Mouse (Mus musculus) forebrain, embryonic 11.5 days (tissue): ENCODE measurements at regions not wholly inside any gene's neighbourhood (a gene's known extent, or its start where the extent isn't known, plus 50 kb on each side); places are given as distances from the start of the nearest gene placed in this dataset.

Source experiments
- ATAC-seq: fragments of 200-750 bp; cut with Nextera tagmentation; replicated peaks from 2 replicates; pipeline ENCODE4 v1.8.0; 2017; ENCODE audit warnings: moderate TSS enrichment; ENCODE audit not compliant: low FRiP score
- DNase-seq: peaks from one replicate; pipeline ENCODE4 v3.0.0-alpha.2; 2017; ENCODE audit warnings: low spot score
- H3K27ac ChIP-seq: fragments of 300-500 bp; sonication (generic); 2 replicates; pipeline ENCODE4 v1.5.1; 2014; ENCODE audit warnings: low read depth, low read length
- H3K27me3 ChIP-seq: fragments of 300-500 bp; sonication (generic); 2 replicates; pipeline ENCODE4 v1.6.1; 2014; ENCODE audit warnings: mild to moderate bottlenecking, low read length, mixed read lengths; ENCODE audit not compliant: control insufficient read depth, insufficient read depth
- H3K36me3 ChIP-seq: fragments of 300-500 bp; sonication (generic); 2 replicates; pipeline ENCODE4 v1.6.1; 2014; ENCODE audit warnings: mild to moderate bottlenecking, low read length, moderate library complexity, mixed read lengths; ENCODE audit not compliant: control insufficient read depth, insufficient read depth
- H3K4me1 ChIP-seq: fragments of 300-500 bp; sonication (generic); replicated peaks from 2 replicates; pipeline ENCODE4 v1.6.1; 2014; ENCODE audit warnings: low read length, mixed read lengths; ENCODE audit not compliant: control insufficient read depth, insufficient read depth
- H3K4me2 ChIP-seq: fragments of 300-500 bp; sonication (generic); 2 replicates; pipeline ENCODE4 v1.6.1; 2014; ENCODE audit warnings: low read depth, mild to moderate bottlenecking, low read length, moderate library complexity, mixed read lengths; ENCODE audit not compliant: severe bottlenecking
- H3K4me3 ChIP-seq: fragments of 300-500 bp; sonication (generic); 2 replicates; pipeline ENCODE4 v1.5.1; 2014; ENCODE audit warnings: low read depth, low read length
- H3K9ac ChIP-seq: fragments of 300-500 bp; sonication (generic); 2 replicates; pipeline ENCODE4 v1.6.1; 2014; ENCODE audit warnings: low read length
- H3K9me3 ChIP-seq: fragments of 300-500 bp; sonication (generic); 2 replicates; pipeline ENCODE4 v1.6.1; 2016; ENCODE audit warnings: low read length, mixed read lengths; ENCODE audit not compliant: control insufficient read depth
- WGBS: fragments of 180-500 bp; shearing (Covaris S2); extraction: QIAGEN DNeasy Blood & Tissue Kit; methylation state at CpG from one replicate; pipeline ENCODE4 v1.1.7; 2014; 5-methylcytosine and 5-hydroxymethylcytosine counted together

DNA sequence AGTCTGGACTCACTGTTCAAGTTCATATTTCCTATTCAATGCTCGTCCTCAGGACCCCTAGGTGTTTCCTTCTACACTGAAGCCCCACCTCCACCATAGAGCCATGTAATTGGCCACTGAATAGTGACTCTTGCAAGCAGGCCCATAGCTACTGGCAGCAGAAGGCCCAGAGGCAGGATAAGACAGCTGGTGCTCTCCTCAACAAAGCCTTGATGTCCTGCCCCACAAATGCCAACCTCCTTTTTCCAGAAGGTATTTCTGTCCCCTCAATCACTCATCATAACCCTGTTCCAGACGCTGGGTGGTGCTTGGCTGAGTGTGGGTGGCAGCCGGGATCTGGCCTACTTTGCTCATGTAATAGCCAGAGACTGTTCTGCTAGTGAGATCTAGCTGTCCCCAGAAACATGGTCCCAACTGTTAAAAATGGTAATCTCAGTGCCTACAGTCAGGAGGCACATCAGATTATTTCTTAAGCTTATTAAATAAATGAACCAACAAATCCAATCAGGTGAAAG, 530.9 kb downstream of the 1810013L24Rik start:
- no peak overlapping the region for H3K27ac ChIP-seq
- H3K4me3 ChIP-seq: no peak overlapping the region
- ATAC-seq: no peak
- no peaks in the 10 kb centered on the region for H3K36me3 ChIP-seq
- no peak for DNase-seq
- H3K9me3 ChIP-seq: no peaks in the 10 kb centered on the region
- H3K27me3 ChIP-seq: no peaks in the 10 kb centered on the region
- no peak overlapping the region for H3K9ac ChIP-seq
- 84% methylated on average over 3 of the region's 3 CpGs for WGBS
- no peak overlapping the region for H3K4me2 ChIP-seq
- H3K4me1 ChIP-seq: no peaks in the 10 kb centered on the region

GRCm38 (mm10) chr16:9362116-9362515, 532.2 kb downstream of the 1810013L24Rik start:
- H3K9me3 ChIP-seq: no peaks in the 10 kb centered on the region
- no peaks in the 10 kb centered on the region for H3K27me3 ChIP-seq
- H3K4me1 ChIP-seq: no peaks in the 10 kb centered on the region
- no peak overlapping the region for H3K4me2 ChIP-seq
- H3K9ac ChIP-seq: no peak overlapping the region
- no peak overlapping the region for H3K4me3 ChIP-seq
- no peak overlapping the region for H3K27ac ChIP-seq
- no peaks in the 10 kb centered on the region for H3K36me3 ChIP-seq
- ATAC-seq (no peak), DNase-seq (no peak)
- 66% methylated on average over 11 of the region's 11 CpGs for WGBS

DNA sequence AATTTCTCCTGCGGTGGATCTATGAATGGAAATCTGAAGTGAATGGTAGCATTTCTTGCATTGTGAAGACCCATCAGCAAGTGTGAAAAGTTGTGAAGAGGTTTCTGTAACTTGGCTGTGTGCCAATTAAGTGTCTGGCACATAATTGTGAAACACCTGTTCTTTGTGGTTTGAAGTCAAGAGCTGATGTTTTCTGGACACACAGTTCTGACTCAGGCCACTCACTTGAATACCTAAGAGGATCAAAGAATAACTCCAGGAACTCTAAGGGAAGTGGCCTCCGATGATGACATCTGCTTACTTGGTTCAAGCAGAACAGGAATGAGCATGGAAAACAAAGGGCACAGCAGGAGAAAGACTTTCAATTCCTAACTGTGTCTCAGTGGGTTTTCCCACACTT, 534.2 kb downstream of the 1810013L24Rik start:
- WGBS: 53% methylated on average over 2 of the region's 2 CpGs
- ATAC-seq (no peak), DNase-seq (no peak)
- Histone ChIP-seq H3K27ac (no peak overlapping the region), H3K4me3 (no peak overlapping the region), H3K36me3 (no peaks in the 10 kb centered on the region), H3K9me3 (no peaks in the 10 kb centered on the region), H3K4me2 (no peak overlapping the region), H3K27me3 (no peaks in the 10 kb centered on the region), H3K9ac (no peak overlapping the region), H3K4me1 (no peaks in the 10 kb centered on the region)

DNA sequence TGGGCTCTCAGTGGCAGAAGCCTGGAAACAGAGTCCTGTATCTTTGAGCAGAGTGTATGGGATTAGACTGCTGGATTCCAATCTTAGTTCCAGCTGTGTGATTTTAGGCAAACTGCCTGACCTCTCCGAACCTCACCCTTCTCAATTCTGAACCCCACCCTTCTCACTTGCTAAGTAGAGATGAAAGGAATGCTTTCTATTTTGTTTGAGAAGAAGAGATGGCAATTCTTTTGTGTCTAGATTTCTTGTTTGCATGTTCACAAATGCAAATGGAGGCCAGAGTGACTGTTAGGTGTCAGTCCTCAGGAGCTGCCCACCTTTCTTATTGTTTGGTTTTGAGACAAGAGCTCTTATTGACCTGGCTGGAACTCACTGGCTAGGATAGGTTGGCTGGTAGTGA, 561.1 kb downstream of the 1810013L24Rik start:
- no peaks in the 10 kb centered on the region for H3K27me3 ChIP-seq
- no peak overlapping the region for H3K4me2 ChIP-seq
- no peaks in the 10 kb centered on the region for H3K9me3 ChIP-seq
- no peaks in the 10 kb centered on the region for H3K4me1 ChIP-seq
- 52% methylated on average over 1 of the region's 1 CpGs for WGBS
- H3K9ac ChIP-seq: no peak overlapping the region
- DNase-seq (no peak), ATAC-seq (no peak)
- H3K27ac ChIP-seq: no peak overlapping the region
- no peaks in the 10 kb centered on the region for H3K36me3 ChIP-seq
- no peak overlapping the region for H3K4me3 ChIP-seq

DNA sequence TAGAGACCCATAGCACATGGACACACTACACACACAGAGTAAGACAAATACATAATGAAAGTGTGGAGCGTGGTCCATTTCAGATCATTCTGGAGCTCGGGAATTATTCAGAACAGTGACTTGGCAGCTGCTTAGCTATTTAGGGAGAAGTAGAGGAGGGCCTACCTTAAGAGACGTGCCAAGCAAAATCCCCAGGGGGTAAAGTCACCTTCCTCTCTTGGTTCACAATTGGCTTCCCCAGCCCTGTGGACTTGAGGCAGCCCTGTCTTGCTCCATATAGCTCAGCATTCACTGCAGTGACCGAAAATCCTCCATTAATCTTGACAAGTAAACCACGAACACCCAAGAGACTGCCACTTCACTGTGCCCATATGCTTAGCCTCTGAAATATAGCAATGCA, 574.8 kb downstream of the 1810013L24Rik start:
- Histone ChIP-seq H3K27ac (no peak overlapping the region), H3K9ac (no peak overlapping the region), H3K9me3 (no peaks in the 10 kb centered on the region), H3K4me3 (no peak overlapping the region), H3K4me2 (no peak overlapping the region), H3K27me3 (no peaks in the 10 kb centered on the region), H3K4me1 (no peaks in the 10 kb centered on the region), H3K36me3 (no peaks in the 10 kb centered on the region)
- 92% methylated on average over 5 of the region's 5 CpGs for WGBS
- DNase-seq (no peak), ATAC-seq (no peak)

- Histone ChIP-seq H3K27me3 (no peaks in the 10 kb centered on the region), H3K4me3 (no peak overlapping the region), H3K9me3 (no peaks in the 10 kb centered on the region), H3K27ac (no peak overlapping the region), H3K4me2 (no peak overlapping the region), H3K9ac (no peak overlapping the region), H3K4me1 (no peaks in the 10 kb centered on the region), H3K36me3 (no peaks in the 10 kb centered on the region)
- 76% methylated on average over 1 of the region's 1 CpGs for WGBS
- no peak for ATAC-seq
- DNase-seq: no peak
Measured at GRCm38 (mm10) chr16:9408196-9408595, 578.3 kb downstream of the 1810013L24Rik start.

DNA sequence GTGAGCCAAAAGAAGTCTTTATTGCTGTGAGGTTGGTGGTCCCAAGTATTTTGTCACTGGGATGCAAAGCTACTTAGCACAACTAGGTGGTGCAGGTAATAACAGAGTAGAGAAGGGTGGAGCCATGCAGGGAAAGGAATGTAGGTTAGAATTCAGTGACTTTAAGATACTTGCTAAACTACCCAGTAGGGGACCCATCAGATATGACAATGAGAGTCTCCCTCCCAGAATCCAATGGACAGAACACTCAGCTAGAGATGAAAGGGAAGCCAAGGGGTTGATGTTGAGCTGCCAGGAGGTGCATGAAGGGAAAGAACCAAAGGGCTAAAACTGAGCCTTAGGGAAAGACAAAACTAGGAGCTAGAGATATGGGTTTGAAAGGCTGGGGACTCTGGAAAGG, 564.9 kb downstream of the Grin2a start:
- no peak overlapping the region for H3K9ac ChIP-seq
- H3K27me3 ChIP-seq: no peaks in the 10 kb centered on the region
- no peak overlapping the region for H3K27ac ChIP-seq
- no peaks in the 10 kb centered on the region for H3K36me3 ChIP-seq
- no peaks in the 10 kb centered on the region for H3K9me3 ChIP-seq
- H3K4me2 ChIP-seq: no peak overlapping the region
- DNase-seq (no peak), ATAC-seq (no peak)
- H3K4me3 ChIP-seq: no peak overlapping the region
- no peaks in the 10 kb centered on the region for H3K4me1 ChIP-seq

GRCm38 (mm10) chr16:9439300-9439856, 556.0 kb downstream of the Grin2a start:
- no peak for ATAC-seq
- no peak for DNase-seq
- 35% methylated on average over 2 of the region's 2 CpGs for WGBS

DNA sequence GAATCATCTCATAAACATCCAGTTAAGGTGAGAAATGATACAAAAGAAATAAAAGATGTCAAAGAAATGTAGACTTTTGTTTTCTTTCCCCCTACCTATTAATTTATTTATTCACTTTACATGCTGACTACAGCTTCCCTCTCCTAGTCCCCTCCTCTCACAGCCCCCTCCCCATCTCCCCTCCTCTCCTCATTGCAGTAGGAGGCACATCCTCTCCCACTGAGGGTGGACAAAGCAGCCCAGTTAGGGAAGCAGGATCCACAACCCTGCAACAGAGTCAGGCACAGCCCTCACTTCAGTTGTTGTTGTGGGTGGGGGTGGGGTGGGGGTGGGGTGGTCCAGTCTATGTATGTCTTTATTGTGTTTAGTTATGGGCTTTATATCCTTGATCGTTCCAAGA, 555.5 kb downstream of the Grin2a start:
- no peak overlapping the region for H3K4me2 ChIP-seq
- no peak overlapping the region for H3K9ac ChIP-seq
- H3K4me3 ChIP-seq: no peak overlapping the region
- no peaks in the 10 kb centered on the region for H3K27me3 ChIP-seq
- no peak for DNase-seq
- no peaks in the 10 kb centered on the region for H3K36me3 ChIP-seq
- 64% methylated on average over 1 of the region's 1 CpGs for WGBS
- H3K9me3 ChIP-seq: no peaks in the 10 kb centered on the region
- ATAC-seq: no peak
- H3K27ac ChIP-seq: no peak overlapping the region
- H3K4me1 ChIP-seq: no peaks in the 10 kb centered on the region

More at GRCm38 (mm10) chr16:9439300-9439856, 556.0 kb downstream of the Grin2a start:
- H3K9ac ChIP-seq: no peak overlapping the region
- no peak overlapping the region for H3K27ac ChIP-seq
- H3K4me3 ChIP-seq: no peak overlapping the region
- H3K36me3 ChIP-seq: no peaks in the 10 kb centered on the region
- no peaks in the 10 kb centered on the region for H3K9me3 ChIP-seq
- no peaks in the 10 kb centered on the region for H3K4me1 ChIP-seq
- H3K4me2 ChIP-seq: no peak overlapping the region
- no peaks in the 10 kb centered on the region for H3K27me3 ChIP-seq
